Mouse (Mus musculus): ENCODE results near the gene Cfap73. TPM values are rescaled to one million over a fixed set of nuclear protein-coding genes. Genes with fewer than 3 reads are reported as not detected.

The Cfap73 gene
- polyA plus RNA-seq, 1 experiment from 2014 or later = 1.2 TPM

Other genes with a start within 250 kb of the Cfap73 start
- 6.3 and 7.0 TPM in 2 replicates for gene Lhx5, start 202.5 kb downstream of the Cfap73 start, polyA plus RNA-seq (2015; fragmentation: Nextera tagmentation; extraction: Ambion mirVana)
- 2.3 and 2.6 TPM in 2 replicates for gene Sdsl, start 161.4 kb downstream of the Cfap73 start, polyA plus RNA-seq (2015; fragmentation: Nextera tagmentation; extraction: Ambion mirVana)
- gene Sds, start 157.7 kb downstream of the Cfap73 start, polyA plus RNA-seq (2015; fragmentation: Nextera tagmentation; extraction: Ambion mirVana) = not detected in 2 replicates
- gene Plbd2, start 130.6 kb downstream of the Cfap73 start, polyA plus RNA-seq (2015; fragmentation: Nextera tagmentation; extraction: Ambion mirVana) = 24.0 and 25.6 TPM in 2 replicates
- gene Slc8b1, start 123.1 kb downstream of the Cfap73 start, polyA plus RNA-seq (2015; fragmentation: Nextera tagmentation; extraction: Ambion mirVana) = 2.2 and 2.4 TPM in 2 replicates
- 17.4 and 19.9 TPM in 2 replicates for gene Tpcn1, start 45.6 kb downstream of the Cfap73 start, polyA plus RNA-seq (2015; fragmentation: Nextera tagmentation; extraction: Ambion mirVana)
- gene Iqcd, start 45.2 kb downstream of the Cfap73 start, polyA plus RNA-seq (2015; fragmentation: Nextera tagmentation; extraction: Ambion mirVana) = 1.5 and 2.1 TPM in 2 replicates
- 22.4 and 23.0 TPM in 2 replicates for gene Rita1, start 21.6 kb downstream of the Cfap73 start, polyA plus RNA-seq (2015; fragmentation: Nextera tagmentation; extraction: Ambion mirVana)
- 46.9 and 49.0 TPM in 2 replicates for gene Ddx54, start 21.5 kb downstream of the Cfap73 start, polyA plus RNA-seq (2015; fragmentation: Nextera tagmentation; extraction: Ambion mirVana)
- 2.7 and 4.2 TPM in 2 replicates for gene Rasal1, start 14.6 kb upstream of the Cfap73 start, polyA plus RNA-seq (2015; fragmentation: Nextera tagmentation; extraction: Ambion mirVana)
- 48.2 and 52.8 TPM in 2 replicates for gene Dtx1, start 77.7 kb upstream of the Cfap73 start, polyA plus RNA-seq (2015; fragmentation: Nextera tagmentation; extraction: Ambion mirVana)
- gene Oas2, start 115.6 kb upstream of the Cfap73 start, polyA plus RNA-seq (2015; fragmentation: Nextera tagmentation; extraction: Ambion mirVana) = 0.08 and 0.14 TPM in 2 replicates
- 0.22 and 0.40 TPM in 2 replicates for gene Oas3, start 143.4 kb upstream of the Cfap73 start, polyA plus RNA-seq (2015; fragmentation: Nextera tagmentation; extraction: Ambion mirVana)
- 0.26 TPM in 1 of 2 replicates, not detected in the other for gene Oas1e, start 161.3 kb upstream of the Cfap73 start, polyA plus RNA-seq (2015; fragmentation: Nextera tagmentation; extraction: Ambion mirVana)
- gene Oas1c, start 178.3 kb upstream of the Cfap73 start, polyA plus RNA-seq (2015; fragmentation: Nextera tagmentation; extraction: Ambion mirVana) = 0.20 and 0.41 TPM in 2 replicates
- gene Oas1f, start 213.1 kb upstream of the Cfap73 start, polyA plus RNA-seq (2015; fragmentation: Nextera tagmentation; extraction: Ambion mirVana) = not detected in 2 replicates
- gene Oas1h, start 227.2 kb upstream of the Cfap73 start, polyA plus RNA-seq (2015; fragmentation: Nextera tagmentation; extraction: Ambion mirVana) = not detected in 2 replicates

Measured in forebrain, embryonic 15.5 days (tissue).